8 mouse cellular contexts compared by ENCODE assay signal in genomic region chrX:99975985-99976924, GRCm38 (mm10). TPM values are rescaled to one million over a fixed set of nuclear protein-coding genes. Genes with fewer than 3 reads are reported as not detected.
A peak's percentile ranks its signal among the peaks of the same experiment; 100 is the strongest.
DNase-seq lines count a peak whose midpoint lies in the region; ATAC-seq and TF ChIP-seq lines count a peak whose summit lies in the region.

No protein-coding gene starts in this region.

- no peak for TF ChIP-seq POLR2A in liver, adult 2 months (IDR thresholded peaks at IDR 0.05; ENCODE audit: extremely low read depth, insufficient read depth, low read length)

- H3K4me2 ChIP-seq in hindbrain, embryonic 15.5 days, result peak overlapping the region; percentile 91
- peak overlapping the region; percentile 88 for H3K4me2 ChIP-seq in midbrain, embryonic 15.5 days

- no peak; the same call in 1 of the 2 replicates for ATAC-seq in hindbrain, embryonic 15.5 days (ENCODE audit: low FRiP score, low read depth)
- no peak; the same call in 1 of the 2 replicates for ATAC-seq in midbrain, embryonic 15.5 days (replicated peaks)

- TF ChIP-seq CTCF in liver, adult 2 months (IDR thresholded peaks at IDR 0.05; ENCODE audit: low read depth, low read length), result no peak

- intact Hi-C loops in gastrocnemius, postnatal 14 days (cut with DNase I; ENCODE audit: low total_unique reads), result loop anchor here (10.0 kb wide), 1 partner anchor 111 kb away; no protein-coding TSS in a partner anchor

- peak; percentile 1 to 13 for DNase-seq in left cerebral cortex, adult 18-20 months (ENCODE audit: low spot score in 2 of 2)
- DNase-seq in left cerebral cortex, adult 11 months (ENCODE audit: low spot score), result no peak
- DNase-seq in cerebellum, adult 9-11 months, result peak; percentile 1
- DNase-seq in gastrocnemius, postnatal 14 days, result peak; percentile 35
- DNase-seq in liver, adult 2 months (ENCODE audit: extremely low read depth, low read depth, low spot score), result peak; percentile 28
- peak; percentile 33 for DNase-seq in testis, postnatal 14 days (ENCODE audit: low spot score)

- H3K79me2 ChIP-seq in liver, adult 2 months (ENCODE audit: control insufficient read depth, insufficient read depth, low read length), result no peaks in the 10 kb centered on the region

- H3K4me1 ChIP-seq in hindbrain, embryonic 15.5 days (replicated peaks), result no peaks in the 10 kb centered on the region
- H3K4me1 ChIP-seq in liver, adult 2 months (ENCODE audit: control insufficient read depth, insufficient read depth, low read length), result no peaks in the 10 kb centered on the region
- H3K4me1 ChIP-seq in midbrain, embryonic 15.5 days, result peaks cover 3% of the 10 kb centered on the region; the same call in 1 of the 2 replicates

- 28% methylated on average over 43 of the region's 48 CpGs for WGBS in hindbrain, embryonic 15.5 days
- under 1% methylated on average over 42 of the region's 48 CpGs for WGBS in liver, adult 2 months
- 29% methylated on average over 48 of the region's 48 CpGs for WGBS in midbrain, embryonic 15.5 days

- peaks cover 8% of the 10 kb centered on the region; the same call in 1 of the 2 replicates for H3K27me3 ChIP-seq in hindbrain, embryonic 15.5 days
- no peaks in the 10 kb centered on the region for H3K27me3 ChIP-seq in liver, adult 2 months (ENCODE audit: control insufficient read depth, insufficient read depth, low read length)
- peaks cover 7% of the 10 kb centered on the region for H3K27me3 ChIP-seq in midbrain, embryonic 15.5 days (replicated peaks)

- H3K27ac ChIP-seq in hindbrain, embryonic 15.5 days (replicated peaks), result no peak overlapping the region
- no peak overlapping the region for H3K27ac ChIP-seq in liver, adult 2 months (replicated peaks; ENCODE audit: insufficient read depth, low read depth, low read length)
- no peak overlapping the region for H3K27ac ChIP-seq in midbrain, embryonic 15.5 days

- peak overlapping the region; percentile 60 for H3K4me3 ChIP-seq in hindbrain, embryonic 15.5 days
- H3K4me3 ChIP-seq in liver, adult 2 months (ENCODE audit: insufficient read depth, low read depth, low read length), result peak overlapping the region; percentile 97
- H3K4me3 ChIP-seq in midbrain, embryonic 15.5 days, result peak overlapping the region; percentile 58

- no peaks in the 10 kb centered on the region for H3K36me3 ChIP-seq in hindbrain, embryonic 15.5 days
- H3K36me3 ChIP-seq in liver, adult 2 months (ENCODE audit: control insufficient read depth, insufficient read depth, low read length), result no peaks in the 10 kb centered on the region
- H3K36me3 ChIP-seq in midbrain, embryonic 15.5 days (replicated peaks), result no peaks in the 10 kb centered on the region

- H3K9me3 ChIP-seq in hindbrain, embryonic 15.5 days, result no peaks in the 10 kb centered on the region
- H3K9me3 ChIP-seq in midbrain, embryonic 15.5 days, result no peaks in the 10 kb centered on the region

- peak overlapping the region; percentile 56 for H3K9ac ChIP-seq in hindbrain, embryonic 15.5 days
- peak overlapping the region; percentile 78 for H3K9ac ChIP-seq in liver, adult 2 months (ENCODE audit: low read depth, low read length)
- peak overlapping the region; percentile 49 for H3K9ac ChIP-seq in midbrain, embryonic 15.5 days

RNA-seq across cellular contexts. Expression of gene Eda, which starts 0.8 kb away (rescaled TPM):
- total RNA-seq in left cerebral cortex, adult 18-20 months (2021), result 1 to 10 TPM; 3.5 to 3.9 TPM
- total RNA-seq in gastrocnemius, postnatal 14 days (2021), result 1 to 10 TPM; 4.8 to 7.9 TPM
- polyA plus RNA-seq in hindbrain, embryonic 15.5 days (2015; fragmentation: Nextera tagmentation; extraction: Ambion mirVana), result 2.0 and 2.7 TPM in 2 replicates
- total RNA-seq in liver, adult 2 months (2014; rRNA removed), result 0.92 and 1.1 TPM in 2 replicates
- 0.48 and 0.60 TPM in 2 replicates for polyA plus RNA-seq in liver, adult 2 months (2012; rRNA removed)
- 1.8 and 1.9 TPM in 2 replicates for polyA plus RNA-seq in midbrain, embryonic 15.5 days (2015; fragmentation: Nextera tagmentation; extraction: Ambion mirVana)
